Mouse (Mus musculus) liver, postnatal 0 days (tissue): ENCODE measurements around the gene Trim17.

Source experiments
- CTCF ChIP-seq: sonication (generic); IDR thresholded peaks from 2 replicates; pipeline ENCODE4 v1.5.1; 2016; ENCODE audit warnings: antibody characterized with exemption, low read depth
- EP300 ChIP-seq: IDR thresholded peaks from 2 replicates; pipeline ENCODE4 v1.6.1; 2016; ENCODE audit warnings: antibody characterized with exemption, low read depth, mild to moderate bottlenecking

- 0 out of 2 replicates have a peak, but pooled peaks have one; percentile 18 for TF ChIP-seq CTCF
- no peak for TF ChIP-seq EP300
Observed at GRCm38 (mm10) chr11:58970831-58971530, 16.5 kb downstream of the Trim17 start.
